Mouse (Mus musculus): ENCODE measurements around the gene Cacna2d2. TPM values are rescaled to one million over a fixed set of nuclear protein-coding genes. Genes with fewer than 3 reads are reported as not detected.
A peak's percentile ranks its signal among the peaks of the same experiment; 100 is the strongest.

The Cacna2d2 gene
- polyA plus RNA-seq, 1 experiment from 2014 or later, result not detected

DNA sequence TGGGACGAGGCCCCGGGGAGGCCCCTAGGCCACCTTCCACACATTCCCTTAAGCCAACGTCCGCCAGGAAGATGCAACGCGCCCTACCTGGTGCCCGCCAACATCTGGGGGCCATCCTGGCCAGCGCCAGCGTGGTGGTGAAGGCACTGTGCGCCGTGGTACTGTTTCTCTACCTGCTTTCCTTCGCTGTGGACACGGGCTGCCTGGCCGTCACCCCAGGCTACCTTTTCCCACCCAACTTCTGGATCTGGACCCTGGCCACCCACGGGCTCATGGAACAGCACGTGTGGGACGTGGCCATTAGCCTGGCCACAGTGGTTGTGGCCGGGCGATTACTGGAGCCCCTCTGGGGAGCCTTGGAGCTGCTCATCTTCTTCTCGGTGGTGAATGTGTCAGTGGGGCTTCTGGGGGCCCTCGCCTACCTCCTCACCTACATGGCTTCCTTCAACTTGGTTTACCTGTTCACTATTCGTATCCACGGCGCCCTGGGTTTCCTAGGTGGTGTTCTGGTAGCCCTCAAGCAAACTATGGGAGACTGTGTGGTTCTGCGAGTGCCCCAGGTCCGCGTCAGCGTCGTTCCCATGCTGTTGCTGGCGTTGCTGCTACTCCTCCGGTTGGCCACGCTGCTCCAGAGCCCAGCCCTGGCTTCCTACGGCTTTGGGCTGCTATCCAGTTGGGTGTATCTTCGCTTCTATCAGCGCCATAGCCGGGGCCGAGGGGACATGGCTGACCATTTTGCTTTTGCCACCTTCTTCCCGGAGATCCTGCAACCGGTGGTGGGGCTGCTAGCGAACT, 135.2 kb downstream of the Cacna2d2 start:
- Histone ChIP-seq H3K27me3 (ENCODE audit: insufficient read depth, low read length) (no peaks in the 10 kb centered on the region), H3K27ac (ENCODE audit: low read depth) (peak overlapping the region; percentile 59)

DNA sequence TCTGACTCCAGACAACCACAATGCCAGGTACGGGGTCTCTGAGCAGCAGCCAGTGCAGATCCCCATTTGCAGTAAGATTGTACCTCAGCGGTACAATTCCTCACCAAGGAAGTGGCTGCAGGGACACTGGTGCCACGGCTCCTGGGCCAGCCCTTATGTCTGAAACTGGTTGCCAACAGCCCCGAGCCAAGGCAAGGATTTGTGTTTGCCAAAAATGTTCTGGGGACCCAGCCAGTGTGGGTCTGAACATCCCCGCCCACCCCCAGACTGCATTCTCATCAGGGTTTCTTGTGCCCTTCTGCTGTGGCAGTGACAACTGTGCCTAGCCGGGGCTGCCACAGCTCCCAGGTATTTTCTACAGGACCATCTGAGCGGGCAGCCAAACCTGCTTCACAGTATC, 138.8 kb downstream of the Cacna2d2 start:
- no peak overlapping the region for H3K4me3 ChIP-seq (ENCODE audit: low read depth, low read length)
- no peak overlapping the region for H3K27ac ChIP-seq (ENCODE audit: low read depth)
- no peaks in the 10 kb centered on the region for H3K27me3 ChIP-seq (ENCODE audit: insufficient read depth, low read length)
- DNase-seq (no peak), ATAC-seq (ENCODE audit: insufficient read depth) (no peak)
- 88% methylated on average over 7 of the region's 7 CpGs for WGBS
- H3K36me3 ChIP-seq (ENCODE audit: insufficient read depth), result peaks cover 39% of the 10 kb centered on the region
- no peaks in the 10 kb centered on the region for H3K9me3 ChIP-seq (ENCODE audit: low read depth, low read length)
- TF ChIP-seq CTCF (IDR thresholded peaks at IDR 0.05; ENCODE audit: low read depth), result no peak
- peaks cover 20% of the 10 kb centered on the region for H3K4me1 ChIP-seq (ENCODE audit: insufficient read depth)
- no peak overlapping the region for H3K9ac ChIP-seq
- no peak overlapping the region for H3K4me2 ChIP-seq

More for the DNA sequence above, 135.2 kb downstream of the Cacna2d2 start:
- H3K4me1 ChIP-seq (ENCODE audit: insufficient read depth), result peaks cover 10% of the 10 kb centered on the region
- H3K4me2 ChIP-seq, result peak overlapping the region; percentile 97
- peak; percentile 4; the same call in 1 of the 2 replicates for ATAC-seq (ENCODE audit: insufficient read depth)
- DNase-seq, result peak; percentile 60
- under 1% methylated on average over 40 of the region's 40 CpGs for WGBS
- no peaks in the 10 kb centered on the region for H3K9me3 ChIP-seq (ENCODE audit: low read depth, low read length)
- H3K9ac ChIP-seq, result peak overlapping the region; percentile 82
- H3K36me3 ChIP-seq (ENCODE audit: insufficient read depth), result peaks cover 32% of the 10 kb centered on the region
- H3K4me3 ChIP-seq (ENCODE audit: low read depth, low read length), result peak overlapping the region; percentile 87
- TF ChIP-seq CTCF (IDR thresholded peaks at IDR 0.05; ENCODE audit: low read depth), result no peak

DNA sequence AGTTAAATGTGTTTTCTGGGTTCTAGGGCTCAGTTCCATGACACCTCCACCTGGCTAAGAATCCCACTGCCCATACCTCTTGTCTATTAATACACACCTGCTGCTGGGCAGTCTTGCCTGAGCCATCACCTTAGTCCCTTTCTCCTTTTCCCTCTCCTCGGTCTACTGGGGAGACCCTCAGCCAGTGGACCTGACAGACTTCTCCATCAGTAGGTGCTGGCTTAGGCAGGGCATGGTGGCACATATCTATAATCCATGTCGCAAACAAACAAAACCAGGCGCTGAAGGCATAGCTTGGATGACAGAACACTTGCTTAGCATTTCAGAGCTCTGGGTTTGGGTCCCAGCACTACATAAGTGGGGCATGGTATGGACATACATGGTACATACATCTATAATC, 139.3 kb downstream of the Cacna2d2 start:
- no peaks in the 10 kb centered on the region for H3K9me3 ChIP-seq (ENCODE audit: low read depth, low read length)
- no peak overlapping the region for H3K27ac ChIP-seq (ENCODE audit: low read depth)
- TF ChIP-seq CTCF (IDR thresholded peaks at IDR 0.05; ENCODE audit: low read depth), result no peak
- DNase-seq (no peak), ATAC-seq (ENCODE audit: insufficient read depth) (no peak)
- no peaks in the 10 kb centered on the region for H3K27me3 ChIP-seq (ENCODE audit: insufficient read depth, low read length)
- peaks cover 20% of the 10 kb centered on the region for H3K4me1 ChIP-seq (ENCODE audit: insufficient read depth)
- no peak overlapping the region for H3K4me2 ChIP-seq
- H3K4me3 ChIP-seq (ENCODE audit: low read depth, low read length), result no peak overlapping the region
- H3K36me3 ChIP-seq (ENCODE audit: insufficient read depth), result peaks cover 43% of the 10 kb centered on the region
- 91% methylated on average over 3 of the region's 3 CpGs for WGBS
- no peak overlapping the region for H3K9ac ChIP-seq

- 94% methylated on average over 8 of the region's 8 CpGs for WGBS
- Histone ChIP-seq H3K9ac (no peak overlapping the region), H3K27ac (ENCODE audit: low read depth) (no peak overlapping the region), H3K4me3 (ENCODE audit: low read depth, low read length) (no peak overlapping the region), H3K4me2 (no peak overlapping the region), H3K9me3 (ENCODE audit: low read depth, low read length) (no peaks in the 10 kb centered on the region), H3K27me3 (ENCODE audit: insufficient read depth, low read length) (no peaks in the 10 kb centered on the region), H3K4me1 (ENCODE audit: insufficient read depth) (peaks cover 20% of the 10 kb centered on the region), H3K36me3 (ENCODE audit: insufficient read depth) (peaks cover 55% of the 10 kb centered on the region)
- TF ChIP-seq CTCF (IDR thresholded peaks at IDR 0.05; ENCODE audit: low read depth), result no peak
- no peak for ATAC-seq (ENCODE audit: insufficient read depth)
- no peak for DNase-seq
These were observed 140.5 kb downstream of the Cacna2d2 start for GRCm38 (mm10) chr9:107539940-107540339.

GRCm38 (mm10) chr9:107540420-107540819, 141.0 kb downstream of the Cacna2d2 start:
- no peak for TF ChIP-seq CTCF (IDR thresholded peaks at IDR 0.05; ENCODE audit: low read depth)
- Histone ChIP-seq H3K4me3 (ENCODE audit: low read depth, low read length) (no peak overlapping the region), H3K36me3 (ENCODE audit: insufficient read depth) (peaks cover 59% of the 10 kb centered on the region), H3K27ac (ENCODE audit: low read depth) (no peak overlapping the region), H3K4me1 (ENCODE audit: insufficient read depth) (peaks cover 19% of the 10 kb centered on the region), H3K9ac (no peak overlapping the region), H3K9me3 (ENCODE audit: low read depth, low read length) (no peaks in the 10 kb centered on the region), H3K4me2 (peak overlapping the region; percentile 97; the same call in 1 of the 2 replicates), H3K27me3 (ENCODE audit: insufficient read depth, low read length) (no peaks in the 10 kb centered on the region)
- 60% methylated on average over 4 of the region's 4 CpGs for WGBS
- no peak for DNase-seq
- ATAC-seq (ENCODE audit: insufficient read depth), result no peak

GRCm38 (mm10) chr9:107541005-107541404, 141.6 kb downstream of the Cacna2d2 start:
- WGBS, result 18% methylated on average over 10 of the region's 10 CpGs
- no peaks in the 10 kb centered on the region for H3K27me3 ChIP-seq (ENCODE audit: insufficient read depth, low read length)
- peak overlapping the region; percentile 63 for H3K4me3 ChIP-seq (ENCODE audit: low read depth, low read length)
- DNase-seq (no peak), ATAC-seq (ENCODE audit: insufficient read depth) (no peak; the same call in 1 of the 2 replicates)
- H3K27ac ChIP-seq (ENCODE audit: low read depth), result no peak overlapping the region; the same call in 1 of the 2 replicates
- H3K4me1 ChIP-seq (ENCODE audit: insufficient read depth), result peaks cover 13% of the 10 kb centered on the region
- no peaks in the 10 kb centered on the region for H3K9me3 ChIP-seq (ENCODE audit: low read depth, low read length)
- TF ChIP-seq CTCF (IDR thresholded peaks at IDR 0.05; ENCODE audit: low read depth), result no peak
- H3K4me2 ChIP-seq, result peak overlapping the region; percentile 97
- peaks cover 62% of the 10 kb centered on the region for H3K36me3 ChIP-seq (ENCODE audit: insufficient read depth)
- H3K9ac ChIP-seq, result peak overlapping the region; percentile 32
